Mouse (Mus musculus): ENCODE data around the gene Sgo1.

The Sgo1 gene

GRCm38 (mm10) chr17:53654596-53654995 lies 34.5 kb downstream of the Sgo1 start:
- no peak for DNase-seq (ENCODE audit: extremely low spot score, low read depth, low spot score)

GRCm38 (mm10) chr17:53650251-53650661 lies 38.9 kb downstream of the Sgo1 start:
- no peak for DNase-seq (ENCODE audit: extremely low spot score, low read depth, low spot score)

GRCm38 (mm10) chr17:53643360-53643759 lies 45.8 kb downstream of the Sgo1 start:
- DNase-seq (ENCODE audit: extremely low spot score, low read depth, low spot score) = no peak

- DNase-seq (ENCODE audit: extremely low spot score, low read depth, low spot score) = no peak
Observed at GRCm38 (mm10) chr17:53631344-53631743, 57.8 kb downstream of the Sgo1 start.

GRCm38 (mm10) chr17:53628131-53628530 lies 61.0 kb downstream of the Sgo1 start:
- no peak for DNase-seq (ENCODE audit: extremely low spot score, low read depth, low spot score)

- no peak for DNase-seq (ENCODE audit: extremely low spot score, low read depth, low spot score)
Observed at GRCm38 (mm10) chr17:53627497-53627896, 61.6 kb downstream of the Sgo1 start.

- no peak for DNase-seq (ENCODE audit: extremely low spot score, low read depth, low spot score)
Observed at GRCm38 (mm10) chr17:53626160-53626559, 63.0 kb downstream of the Sgo1 start.
